Mouse (Mus musculus) C2C12 (cell line): ENCODE measurements around the gene Olfr1162. TPM values are rescaled to one million over a fixed set of nuclear protein-coding genes. Genes with fewer than 3 reads are reported as not detected.

Experiments
- H3K27me3 ChIP-seq: one replicate; pipeline ENCODE4 v1.6.1; 2011; ENCODE audit not compliant: control insufficient read depth, insufficient read depth, insufficient read length
- H3K36me3 ChIP-seq: one replicate; pipeline ENCODE4 v1.6.1; 2011; ENCODE audit not compliant: control insufficient read depth, insufficient read depth
- H3K4me3 ChIP-seq: one replicate; pipeline ENCODE4 v1.5.1; 2011; ENCODE audit warnings: mild to moderate bottlenecking, control low read depth; ENCODE audit not compliant: poor library complexity, insufficient read depth, severe bottlenecking
- H3K79me2 ChIP-seq: one replicate; pipeline ENCODE4 v1.6.1; 2011; ENCODE audit not compliant: control insufficient read depth, insufficient read depth
- H3K79me3 ChIP-seq: one replicate; pipeline ENCODE4 v1.6.1; 2011; ENCODE audit warnings: low read depth, control low read depth
- H3ac ChIP-seq: one replicate; pipeline ENCODE3; 2011; ENCODE audit warnings: low read depth; ENCODE audit not compliant: control insufficient read depth, insufficient read length
- CEBPB ChIP-seq: IDR thresholded peaks from one replicate; pipeline ENCODE4 v1.6.1; 2011; ENCODE audit warnings: low read depth, mild to moderate bottlenecking, control low read depth, moderate library complexity
- CTCF ChIP-seq: IDR thresholded peaks from one replicate; pipeline ENCODE4 v1.5.1; 2011; ENCODE audit not compliant: control insufficient read depth, insufficient read depth, insufficient read length
- FOSL1 ChIP-seq: IDR thresholded peaks from one replicate; pipeline ENCODE4 v1.8.0; 2011; ENCODE audit warnings: mild to moderate bottlenecking, low read length; ENCODE audit not compliant: poor library complexity, insufficient read depth, severe bottlenecking
- MAX ChIP-seq: IDR thresholded peaks from one replicate; pipeline ENCODE4 v1.6.1; 2011; ENCODE audit warnings: mild to moderate bottlenecking, control low read depth
- MYOD1 ChIP-seq: IDR thresholded peaks from one replicate; pipeline ENCODE4 v1.6.1; 2011; ENCODE audit warnings: low read depth; ENCODE audit not compliant: control insufficient read depth, insufficient read length
- MYOG ChIP-seq: IDR thresholded peaks from one replicate; pipeline ENCODE4 v1.6.1; 2011; ENCODE audit not compliant: control insufficient read depth, insufficient read length; ENCODE audit errors: extremely low read depth
- USF1 ChIP-seq: IDR thresholded peaks from one replicate; pipeline ENCODE4 v1.6.1; 2011; ENCODE audit warnings: low read depth, mild to moderate bottlenecking, control low read depth, moderate library complexity
- polyA plus RNA-seq: library from polyadenylated mRNA; unstranded; fragments of >200 nt; fragmentation: generic; extraction: Trizol; gene quantifications from one replicate; pipeline ENCODE4 v1.2.1, GENCODE M21; 2012; ENCODE audit warnings: missing spikeins

Gene Olfr1162
- polyA plus RNA-seq, 1 experiment, result not detected

GRCm38 (mm10) chr2:88007515-88008318, 43.2 kb downstream of the Olfr1162 start, which contains the start of gene Olfr1160:
Olfr1160 (minus strand) TSS chr2:88008268.
- H3K4me3 ChIP-seq, result no peak within 1 kb of the TSS
- no peaks in the 10 kb centered on the region for H3K36me3 ChIP-seq
- no peaks in the 10 kb centered on the region for H3K79me3 ChIP-seq
- H3ac ChIP-seq, result no peak within 1 kb of the TSS
- no peak for TF ChIP-seq MYOG
- TF ChIP-seq MAX, result no peak
- no peak for TF ChIP-seq CEBPB
- TF ChIP-seq FOSL1, result no peak
- TF ChIP-seq MYOD1, result no peak
- no peak for TF ChIP-seq USF1
- no peak for TF ChIP-seq CTCF
- no peaks in the 10 kb centered on the region for H3K79me2 ChIP-seq
- no peaks in the 10 kb centered on the region for H3K27me3 ChIP-seq

Other genes starting within 250 kb of the Olfr1162 start
- gene Olfr1145, start 241.3 kb downstream of the Olfr1162 start, polyA plus RNA-seq, result not detected
- not detected for gene Olfr1148, start 220.6 kb downstream of the Olfr1162 start, polyA plus RNA-seq
- not detected for gene Olfr1150-ps1, start 207.1 kb downstream of the Olfr1162 start, polyA plus RNA-seq
- not detected for gene Olfr1151, start 195.3 kb downstream of the Olfr1162 start, polyA plus RNA-seq
- gene Olfr1152, start 184.6 kb downstream of the Olfr1162 start, polyA plus RNA-seq, result not detected
- gene Olfr1153, start 156.2 kb downstream of the Olfr1162 start, polyA plus RNA-seq, result not detected
- not detected for gene Olfr1154, start 146.0 kb downstream of the Olfr1162 start, polyA plus RNA-seq
- gene Olfr1155, start 106.0 kb downstream of the Olfr1162 start, polyA plus RNA-seq, result not detected
- not detected for gene Olfr1156, start 98.0 kb downstream of the Olfr1162 start, polyA plus RNA-seq
- gene Olfr1157, start 82.8 kb downstream of the Olfr1162 start, polyA plus RNA-seq, result not detected
- not detected for gene Olfr74, start 76.5 kb downstream of the Olfr1162 start, polyA plus RNA-seq
- gene Olfr1158, start 61.0 kb downstream of the Olfr1162 start, polyA plus RNA-seq, result not detected
- gene Olfr1160, start 42.9 kb downstream of the Olfr1162 start, polyA plus RNA-seq, result not detected
- gene Olfr1161, start 28.4 kb downstream of the Olfr1162 start, polyA plus RNA-seq, result not detected
- not detected for gene Olfr73, start 13.4 kb downstream of the Olfr1162 start, polyA plus RNA-seq
- not detected for gene Olfr1163, start 20.7 kb upstream of the Olfr1162 start, polyA plus RNA-seq
- gene Olfr1164, start 42.8 kb upstream of the Olfr1162 start, polyA plus RNA-seq, result not detected
- gene Olfr1166, start 77.1 kb upstream of the Olfr1162 start, polyA plus RNA-seq, result not detected
- gene Olfr1167, start 104.1 kb upstream of the Olfr1162 start, polyA plus RNA-seq, result not detected
- gene Olfr1168, start 130.8 kb upstream of the Olfr1162 start, polyA plus RNA-seq, result not detected
- not detected for gene Olfr1170, start 177.2 kb upstream of the Olfr1162 start, polyA plus RNA-seq
- gene Olfr1173, start 228.7 kb upstream of the Olfr1162 start, polyA plus RNA-seq, result not detected